Mouse (Mus musculus) left cerebral cortex, adult 8-10 months (tissue): ENCODE measurements around the gene Prickle2. TPM values are rescaled to one million over a fixed set of nuclear protein-coding genes. Genes with fewer than 3 reads are reported as not detected.
A peak's percentile ranks its signal among the peaks of the same experiment; 100 is the strongest.

Source experiments
- DNase-seq, 2 experiments: peaks; one replicate each; pipeline ENCODE4 v3.0.0; 2022; ENCODE audit warnings: low spot score in 2 of 2
- total RNA-seq, 4 experiments: library from RNA; stranded (reverse); gene quantifications; 2 replicates each; pipeline ENCODE4 v1.2.4; 2022

Gene Prickle2
- 100 to 1,000 TPM; 130 to 157 (median 149) TPM for total RNA-seq

GRCm38 (mm10) chr6:92706145-92706466 lies at the start of gene Prickle2:
Prickle2 (minus strand) TSS chr6:92706155.
- peak; percentile 20 to 53 for DNase-seq

GRCm38 (mm10) chr6:92752737-92753136 lies 46.8 kb upstream of the Prickle2 start:
- peak in 1 of 2 experiments; percentile 33 for DNase-seq

- DNase-seq = peak in 1 of 2 experiments; percentile 28
Measured at GRCm38 (mm10) chr6:92749420-92749819, 43.5 kb upstream of the Prickle2 start.

- DNase-seq = peak; percentile 74 to 80
Measured at GRCm38 (mm10) chr6:92743605-92744004, 37.6 kb upstream of the Prickle2 start.

- no peak for DNase-seq
Measured at GRCm38 (mm10) chr6:92737116-92737515, 31.2 kb upstream of the Prickle2 start.

- no peak for DNase-seq
Measured at GRCm38 (mm10) chr6:92733651-92734050, 27.7 kb upstream of the Prickle2 start.

GRCm38 (mm10) chr6:92728514-92728913 lies 22.6 kb upstream of the Prickle2 start:
- DNase-seq = peak in 1 of 2 experiments; percentile 54

GRCm38 (mm10) chr6:92728084-92728483 lies 22.1 kb upstream of the Prickle2 start:
- DNase-seq = peak; percentile 76 to 90

- DNase-seq = no peak
Measured at GRCm38 (mm10) chr6:92727351-92727986, 21.5 kb upstream of the Prickle2 start.

- no peak for DNase-seq
Measured at GRCm38 (mm10) chr6:92726121-92726520, 20.2 kb upstream of the Prickle2 start.

GRCm38 (mm10) chr6:92724394-92724793 lies 18.4 kb upstream of the Prickle2 start:
- DNase-seq = no peak

GRCm38 (mm10) chr6:92715806-92716205 lies 9.9 kb upstream of the Prickle2 start:
- no peak for DNase-seq

GRCm38 (mm10) chr6:92714748-92715147 lies 8.8 kb upstream of the Prickle2 start:
- no peak for DNase-seq

- DNase-seq = no peak
Measured at GRCm38 (mm10) chr6:92708137-92708536, 2.2 kb upstream of the Prickle2 start.

- no peak for DNase-seq
Measured at GRCm38 (mm10) chr6:92705353-92706144, 406 bp downstream of the Prickle2 start.

- DNase-seq = no peak
Measured at GRCm38 (mm10) chr6:92704810-92705209, 1.1 kb downstream of the Prickle2 start.

GRCm38 (mm10) chr6:92699491-92700209 lies 6.3 kb downstream of the Prickle2 start:
- DNase-seq = no peak

- DNase-seq = no peak
Measured at GRCm38 (mm10) chr6:92697807-92698206, 8.1 kb downstream of the Prickle2 start.

GRCm38 (mm10) chr6:92687317-92687716 lies 18.6 kb downstream of the Prickle2 start:
- DNase-seq = no peak

GRCm38 (mm10) chr6:92674394-92674925 lies 31.5 kb downstream of the Prickle2 start:
- DNase-seq = no peak

GRCm38 (mm10) chr6:92670518-92671147 lies 35.3 kb downstream of the Prickle2 start:
- DNase-seq = no peak
